Mouse (Mus musculus) liver, postnatal 0 days (tissue): Measurements from ENCODE around the gene Armh1. TPM values are rescaled to one million over a fixed set of nuclear protein-coding genes. Genes with fewer than 3 reads are reported as not detected.

Source experiments
- ATAC-seq: fragments of 200-750 bp; cut with Nextera tagmentation; 2 replicates; pipeline ENCODE4 v1.8.0; 2017; ENCODE audit warnings: mild to moderate bottlenecking, moderate library complexity
- DNase-seq: peaks from one replicate; pipeline ENCODE4 v3.0.0-alpha.2; 2016
- H3K27ac ChIP-seq: fragments of 300-500 bp; sonication (generic); 2 replicates; pipeline ENCODE4 v1.5.1; 2014; ENCODE audit warnings: antibody characterized with exemption, moderate library complexity, mild to moderate bottlenecking, low read depth
- H3K27me3 ChIP-seq: fragments of 300-500 bp; sonication (generic); 2 replicates; pipeline ENCODE4 v1.6.1; 2014; ENCODE audit warnings: low read length, control low read depth, mixed read lengths; ENCODE audit not compliant: insufficient read depth
- H3K36me3 ChIP-seq: fragments of 300-500 bp; sonication (generic); replicated peaks from 2 replicates; pipeline ENCODE4 v1.6.1; 2014; ENCODE audit warnings: mild to moderate bottlenecking, control low read depth, low read length, moderate library complexity, mixed read lengths; ENCODE audit not compliant: insufficient read depth
- H3K4me1 ChIP-seq: fragments of 300-500 bp; sonication (generic); 2 replicates; pipeline ENCODE4 v1.6.1; 2014; ENCODE audit warnings: antibody characterized with exemption, mild to moderate bottlenecking, control low read depth; ENCODE audit not compliant: insufficient read depth
- H3K4me2 ChIP-seq: fragments of 300-500 bp; sonication (generic); 2 replicates; pipeline ENCODE4 v1.6.1; 2014; ENCODE audit warnings: low read depth, mild to moderate bottlenecking, low read length, moderate library complexity, mixed read lengths
- H3K4me3 ChIP-seq: fragments of 300-500 bp; sonication (generic); 2 replicates; pipeline ENCODE4 v1.5.1; 2014; ENCODE audit warnings: low read depth, low read length
- H3K9ac ChIP-seq: fragments of 300-500 bp; sonication (generic); replicated peaks from 2 replicates; pipeline ENCODE4 v1.6.1; 2014; ENCODE audit warnings: mild to moderate bottlenecking, moderate library complexity
- H3K9me3 ChIP-seq: fragments of 300-500 bp; sonication (generic); 2 replicates; pipeline ENCODE4 v1.6.1; 2016; ENCODE audit warnings: mild to moderate bottlenecking, control low read depth, low read length, mixed read lengths
- CTCF ChIP-seq: sonication (generic); IDR thresholded peaks from 2 replicates; pipeline ENCODE4 v1.5.1; 2016; ENCODE audit warnings: antibody characterized with exemption, low read depth
- EP300 ChIP-seq: IDR thresholded peaks from 2 replicates; pipeline ENCODE4 v1.6.1; 2016; ENCODE audit warnings: antibody characterized with exemption, low read depth, mild to moderate bottlenecking
- WGBS: fragments of 180-500 bp; shearing (Covaris S2); extraction: QIAGEN DNeasy Blood & Tissue Kit; methylation state at CpG from one replicate; pipeline ENCODE4 v1.1.7; 2014; ENCODE audit not compliant: insufficient replicate concordance; 5-methylcytosine and 5-hydroxymethylcytosine counted together
- polyA plus RNA-seq: library from polyadenylated mRNA; unstranded; fragments of >200 nt; fragmentation: Nextera tagmentation; extraction: Ambion mirVana; gene quantifications from 2 replicates; pipeline ENCODE4 v1.2.1, GENCODE M21; 2015

Gene Armh1
- not detected in 2 replicates for polyA plus RNA-seq

DNA sequence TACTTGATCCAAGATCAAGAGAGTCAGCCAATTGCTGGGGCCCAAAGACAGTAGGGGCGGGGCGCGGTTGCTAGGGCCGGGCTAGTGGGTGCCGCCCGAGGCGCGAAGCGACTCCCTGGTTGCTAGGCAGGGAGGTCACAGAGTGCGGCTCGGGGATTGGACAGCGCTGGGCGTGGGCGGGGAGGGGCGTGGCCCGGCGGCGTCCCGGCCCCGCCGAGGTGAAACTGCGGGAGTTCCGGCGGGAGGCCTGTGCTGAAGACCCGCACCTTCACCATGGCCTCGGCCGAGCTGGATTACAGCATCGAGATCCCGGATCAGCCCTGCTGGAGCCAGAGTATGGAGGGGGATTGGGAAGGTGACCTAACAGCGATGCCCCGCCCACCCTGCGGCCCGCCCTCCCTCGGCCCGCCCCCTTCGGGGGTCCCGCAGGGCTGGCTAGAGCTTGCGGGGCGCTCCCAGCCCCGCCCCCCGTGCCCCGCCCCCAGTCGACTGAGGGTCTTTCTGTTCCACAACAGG, at the start of gene Armh1, which contains the start of gene Tmem53:
TSS of gene Armh1 (minus strand) at position 325 of the 516 bp plus-strand sequence.
TSS of gene Tmem53 (plus strand) at position 151 of the 516 bp plus-strand sequence.
- no peaks in the 10 kb centered on the region for H3K9me3 ChIP-seq
- peak within 1 kb of the TSS; percentile 76 for H3K27ac ChIP-seq
- H3K4me3 ChIP-seq, result peak within 1 kb of the TSS; percentile 53
- H3K27me3 ChIP-seq, result no peaks in the 10 kb centered on the region
- DNase-seq, result peak; percentile 96
- WGBS, result under 1% methylated on average over 43 of the region's 43 CpGs
- no peaks in the 10 kb centered on the region for H3K36me3 ChIP-seq
- TF ChIP-seq CTCF, result no peak
- TF ChIP-seq EP300, result no peak
- peak within 1 kb of the TSS; percentile 73 for H3K4me2 ChIP-seq
- H3K9ac ChIP-seq, result peak within 1 kb of the TSS; percentile 53
- peaks cover 31% of the 10 kb centered on the region for H3K4me1 ChIP-seq
- ATAC-seq, result peak; percentile 99

DNA sequence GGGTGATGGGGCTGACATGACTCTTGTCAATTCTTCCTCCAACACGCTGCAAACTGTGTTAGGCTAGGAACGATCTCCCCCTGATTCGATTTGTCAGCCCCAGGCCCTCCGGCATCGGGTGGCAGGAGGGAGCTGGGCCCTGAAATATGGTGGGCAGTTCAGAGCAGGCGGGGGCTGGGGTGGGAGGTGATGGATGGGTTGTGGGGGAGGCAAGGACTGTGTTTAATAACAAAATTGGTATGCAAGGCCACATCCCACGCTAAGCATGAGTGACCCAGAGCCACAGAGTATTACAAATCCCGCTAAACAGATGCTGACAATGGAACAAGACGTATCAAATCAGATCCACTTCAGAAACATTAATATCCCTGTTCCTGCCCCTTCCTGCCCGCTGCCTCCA, 48.0 kb upstream of the Armh1 start:
- Histone ChIP-seq H3K4me2 (no peak overlapping the region), H3K4me1 (peaks cover 8% of the 10 kb centered on the region), H3K27me3 (peaks cover 11% of the 10 kb centered on the region; the same call in 1 of the 2 replicates), H3K4me3 (no peak overlapping the region), H3K9ac (no peak overlapping the region), H3K27ac (no peak overlapping the region), H3K9me3 (no peaks in the 10 kb centered on the region), H3K36me3 (no peaks in the 10 kb centered on the region)
- TF ChIP-seq CTCF, result no peak
- no peak for TF ChIP-seq EP300
- no peak for ATAC-seq
- DNase-seq, result no peak
- 83% methylated on average over 10 of the region's 10 CpGs for WGBS

- H3K4me1 ChIP-seq, result no peaks in the 10 kb centered on the region
- no peak overlapping the region for H3K9ac ChIP-seq
- TF ChIP-seq CTCF, result no peak
- no peak for TF ChIP-seq EP300
- no peak overlapping the region for H3K27ac ChIP-seq
- no peaks in the 10 kb centered on the region for H3K36me3 ChIP-seq
- ATAC-seq (no peak), DNase-seq (no peak)
- H3K27me3 ChIP-seq, result no peaks in the 10 kb centered on the region
- 75% methylated on average over 9 of the region's 9 CpGs for WGBS
- H3K4me3 ChIP-seq, result no peak overlapping the region
- no peak overlapping the region for H3K4me2 ChIP-seq
- no peaks in the 10 kb centered on the region for H3K9me3 ChIP-seq
These were observed 45.9 kb upstream of the Armh1 start for GRCm38 (mm10) chr4:117297819-117298218.

DNA sequence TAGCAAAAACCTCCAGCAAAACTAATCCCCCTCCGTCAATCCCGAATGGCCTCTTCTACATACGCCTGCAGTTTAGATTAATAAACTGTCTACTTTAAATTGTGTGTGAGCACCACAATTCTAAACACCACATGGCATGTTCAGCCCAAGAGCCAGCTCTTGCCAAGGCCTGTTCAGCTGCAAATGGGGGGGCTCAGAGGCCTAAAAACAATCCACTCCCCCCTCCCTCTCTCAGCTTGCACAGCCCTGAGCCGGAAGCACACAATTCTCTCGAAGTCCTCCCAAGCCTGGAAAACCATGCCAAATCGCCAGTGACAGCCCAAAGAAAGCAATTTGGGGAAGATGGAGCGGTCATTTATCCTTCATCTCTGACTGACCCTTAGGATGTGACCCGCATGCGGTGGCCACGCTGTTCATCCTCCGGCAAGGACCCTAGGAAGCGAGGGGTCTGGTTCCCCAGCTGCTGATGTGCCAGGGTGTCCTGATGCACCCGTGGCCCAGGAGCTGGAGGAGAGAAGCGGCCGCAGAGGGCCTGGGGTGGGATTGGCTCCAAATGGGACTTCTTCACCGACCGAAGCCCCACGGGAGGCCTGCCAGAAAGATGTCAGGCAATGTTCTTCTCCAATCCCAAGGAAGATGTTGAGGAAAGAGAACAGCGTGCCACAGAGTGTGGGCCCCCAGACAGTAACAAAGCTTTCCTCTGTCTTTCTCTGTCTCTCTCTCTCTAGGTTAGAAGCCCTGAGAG, 45.1 kb upstream of the Armh1 start:
- ATAC-seq (no peak), DNase-seq (no peak)
- H3K36me3 ChIP-seq, result no peaks in the 10 kb centered on the region
- H3K4me1 ChIP-seq, result no peaks in the 10 kb centered on the region
- H3K9me3 ChIP-seq, result no peaks in the 10 kb centered on the region
- H3K4me2 ChIP-seq, result no peak overlapping the region
- TF ChIP-seq CTCF (no peak), EP300 (no peak)
- whole genome bisulfite sequencing, result 81% methylated on average over 19 of the region's 19 CpGs
- no peak overlapping the region for H3K9ac ChIP-seq
- H3K27ac ChIP-seq, result no peak overlapping the region
- H3K27me3 ChIP-seq, result no peaks in the 10 kb centered on the region
- no peak overlapping the region for H3K4me3 ChIP-seq

GRCm38 (mm10) chr4:117291696-117292095, 39.8 kb upstream of the Armh1 start:
- no peak overlapping the region for H3K27ac ChIP-seq
- 81% methylated on average over 2 of the region's 2 CpGs for WGBS
- no peak overlapping the region for H3K4me2 ChIP-seq
- H3K9ac ChIP-seq, result no peak overlapping the region
- ATAC-seq (no peak), DNase-seq (no peak)
- H3K4me1 ChIP-seq, result peaks cover 16% of the 10 kb centered on the region
- H3K27me3 ChIP-seq, result no peaks in the 10 kb centered on the region
- no peak overlapping the region for H3K4me3 ChIP-seq
- TF ChIP-seq CTCF, result no peak
- TF ChIP-seq EP300, result no peak
- peaks cover 4% of the 10 kb centered on the region for H3K36me3 ChIP-seq
- no peaks in the 10 kb centered on the region for H3K9me3 ChIP-seq

DNA sequence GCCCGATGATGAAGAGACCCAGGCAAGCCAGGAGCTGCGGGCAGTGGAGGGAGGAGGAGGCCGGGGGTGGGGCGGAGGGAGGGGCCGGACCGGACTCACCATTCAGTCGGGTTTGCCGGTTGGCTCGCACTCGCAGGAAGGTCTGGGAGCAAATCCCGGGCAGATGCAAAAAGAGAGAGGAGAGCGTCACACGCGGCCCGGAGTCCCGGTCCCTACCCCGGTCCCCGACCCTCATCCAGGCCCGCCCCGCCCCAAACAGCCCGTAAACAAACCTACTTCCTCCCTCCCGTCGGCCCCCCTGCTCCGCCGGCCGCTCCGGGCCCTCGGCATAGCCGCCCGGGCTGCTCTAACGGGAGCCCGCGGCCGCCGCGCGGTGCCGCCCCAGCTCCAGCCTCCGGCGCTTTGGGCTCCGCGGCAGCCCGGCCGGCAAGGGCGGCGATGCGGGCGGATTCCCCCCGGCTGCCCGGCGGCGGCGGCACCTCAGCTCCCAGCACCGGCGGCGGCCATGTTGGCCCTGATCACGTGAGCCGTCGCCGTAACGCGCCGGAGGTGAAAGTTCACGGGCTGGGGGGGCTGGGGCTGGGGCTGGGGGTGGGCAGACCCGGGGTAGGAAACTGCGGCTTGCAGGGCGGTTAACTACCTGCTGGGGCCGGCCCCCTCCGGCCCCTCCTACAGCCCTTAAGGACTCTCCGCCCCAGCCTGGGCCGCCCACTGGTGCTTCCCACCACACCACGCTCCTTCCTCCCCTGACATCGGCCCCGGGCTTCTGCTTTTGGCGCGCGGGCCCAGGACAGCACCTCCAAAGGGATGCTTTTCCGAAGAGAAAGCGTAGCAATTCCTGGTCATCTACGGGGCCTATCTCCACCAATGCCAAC, 37.2 kb upstream of the Armh1 start:
- H3K4me1 ChIP-seq, result peaks cover 16% of the 10 kb centered on the region
- H3K27me3 ChIP-seq, result no peaks in the 10 kb centered on the region
- peak overlapping the region; percentile 88 for H3K4me3 ChIP-seq
- H3K4me2 ChIP-seq, result peak overlapping the region; percentile 87
- peak; percentile 87 for ATAC-seq
- peak overlapping the region; percentile 98 for H3K27ac ChIP-seq
- H3K9ac ChIP-seq, result peak overlapping the region; percentile 90
- TF ChIP-seq EP300, result no peak
- no peak for TF ChIP-seq CTCF
- H3K9me3 ChIP-seq, result no peaks in the 10 kb centered on the region
- peak; percentile 86 for DNase-seq
- WGBS, result 3% methylated on average over 68 of the region's 80 CpGs
- peaks cover 27% of the 10 kb centered on the region for H3K36me3 ChIP-seq
